Mouse (Mus musculus) thymus, postnatal 4 days (tissue): ENCODE data around the gene Gpr4.
A peak's percentile ranks its signal among the peaks of the same experiment; 100 is the strongest.

ENCODE experiments used
- DNase-seq: peaks from one replicate; pipeline ENCODE4 v3.0.0; 2021

Gene Gpr4

DNA sequence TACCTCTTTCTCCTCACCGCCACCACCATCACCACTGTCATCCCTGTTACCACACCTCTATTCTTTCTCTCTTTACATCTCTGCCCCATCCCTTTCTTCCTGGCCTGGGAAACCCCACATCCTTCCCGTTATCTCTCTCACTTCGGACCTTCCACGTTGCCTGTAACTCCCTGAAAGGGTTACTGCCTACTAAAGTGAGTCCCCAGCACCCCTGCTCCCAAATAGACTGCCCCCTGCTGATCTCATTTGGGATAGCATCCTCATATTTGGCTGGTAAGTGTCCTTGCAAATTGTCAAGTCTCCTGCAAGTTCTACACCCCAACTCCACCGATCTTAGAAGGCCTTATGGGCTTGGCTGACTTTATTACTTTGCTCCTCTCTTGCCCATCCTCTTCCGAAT lies 15.7 kb upstream of the Gpr4 start:
- DNase-seq = peak; percentile 65

GRCm38 (mm10) chr7:19197985-19198384 lies 14.4 kb upstream of the Gpr4 start:
- peak; percentile 79 for DNase-seq

GRCm38 (mm10) chr7:19201660-19202059 lies 10.7 kb upstream of the Gpr4 start:
- DNase-seq = no peak

DNA sequence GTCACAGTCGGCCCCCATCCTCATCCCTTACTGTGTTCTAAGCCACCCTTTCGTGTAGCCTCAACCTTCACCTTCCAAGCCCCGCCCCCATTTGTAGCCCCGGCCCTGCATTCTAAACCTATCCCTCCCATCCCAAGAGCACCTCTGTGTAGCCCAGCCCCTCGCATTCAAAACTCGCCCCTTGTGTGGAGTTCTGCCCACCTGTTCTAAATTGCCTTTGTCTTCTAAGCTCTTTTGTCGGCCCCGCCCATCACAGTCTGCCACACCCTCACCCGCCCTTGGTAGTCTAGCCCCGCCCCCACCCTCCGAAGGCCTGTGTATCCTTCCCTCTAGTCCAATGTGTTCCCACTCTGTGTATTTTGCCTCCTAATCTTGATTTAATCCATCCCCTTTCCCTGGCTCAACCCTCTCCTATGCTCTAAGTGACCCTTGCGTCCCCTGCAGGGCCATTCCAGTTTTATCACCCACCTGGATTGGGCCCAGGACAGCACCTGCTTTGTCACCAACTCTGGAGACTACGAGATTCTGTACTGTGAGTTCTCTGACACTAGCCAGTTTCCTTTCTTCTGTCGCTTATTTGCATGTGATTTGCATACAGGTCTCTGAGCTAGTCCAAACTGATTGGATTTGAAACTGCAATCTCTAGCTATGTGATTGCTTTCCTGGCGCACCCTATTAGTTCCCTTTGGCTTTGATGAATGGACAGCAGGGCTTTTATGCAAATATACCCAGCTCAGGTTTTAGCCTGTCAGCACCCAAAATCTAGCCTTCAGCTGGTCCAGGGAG lies 10.1 kb upstream of the Gpr4 start:
- no peak for DNase-seq

DNA sequence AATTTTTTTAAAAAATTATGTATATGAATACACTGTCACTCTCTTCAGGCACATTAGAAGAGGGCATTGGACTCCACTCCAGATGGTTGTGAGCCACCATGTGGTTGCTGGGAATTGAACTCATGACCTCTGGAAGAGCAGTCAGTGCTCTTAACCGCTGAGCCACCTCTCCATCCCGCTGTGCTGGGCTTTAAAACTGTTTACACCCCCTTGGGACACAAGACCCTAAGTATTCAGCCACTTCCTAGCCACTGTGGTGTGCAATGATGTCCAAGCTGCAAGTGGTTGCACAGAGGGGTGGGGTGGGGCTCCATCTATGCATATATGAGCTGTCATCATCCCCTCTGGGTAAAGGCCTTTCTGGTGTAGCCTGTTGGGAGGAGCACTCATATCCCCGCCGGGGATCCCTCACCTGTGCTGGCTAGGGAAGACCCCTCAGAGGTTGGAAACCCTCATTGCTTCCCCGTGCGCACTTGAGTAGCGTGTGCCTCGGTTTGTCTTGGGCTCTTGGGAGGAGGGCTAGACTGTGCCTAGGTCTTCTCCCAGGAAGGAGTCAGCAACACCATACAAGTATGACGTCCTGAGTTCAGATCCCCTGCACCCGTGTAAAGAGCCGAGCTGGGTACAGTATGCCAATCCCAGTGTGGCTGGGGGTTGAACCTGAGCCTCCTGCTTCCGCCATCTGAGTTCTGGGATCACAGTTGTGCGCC lies 4.0 kb upstream of the Gpr4 start:
- no peak for DNase-seq

GRCm38 (mm10) chr7:19208944-19209472 lies 3.3 kb upstream of the Gpr4 start:
- DNase-seq = no peak

GRCm38 (mm10) chr7:19209494-19209893 lies 2.8 kb upstream of the Gpr4 start:
- DNase-seq = no peak

DNA sequence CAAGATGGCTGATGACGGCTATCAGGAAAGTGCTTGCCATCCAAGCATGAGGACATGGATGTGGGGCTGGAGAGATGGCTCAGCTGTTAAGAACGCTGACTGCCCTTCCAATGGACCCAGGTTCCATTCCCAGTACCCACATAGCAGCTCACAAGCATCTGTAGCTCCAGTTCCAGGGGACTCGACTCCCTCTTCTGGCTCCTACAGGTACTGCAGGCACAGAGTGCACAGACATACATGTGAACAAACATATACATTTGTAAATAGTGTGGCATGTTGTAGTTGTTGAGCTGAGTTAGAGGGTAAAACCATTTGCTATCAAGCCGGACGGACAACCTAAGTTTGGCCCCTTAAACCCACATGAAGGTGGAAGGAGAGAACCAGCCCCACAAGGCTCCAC lies 2.3 kb upstream of the Gpr4 start:
- DNase-seq = peak; percentile 37

GRCm38 (mm10) chr7:19211041-19211675 lies 1.2 kb upstream of the Gpr4 start:
- no peak for DNase-seq

DNA sequence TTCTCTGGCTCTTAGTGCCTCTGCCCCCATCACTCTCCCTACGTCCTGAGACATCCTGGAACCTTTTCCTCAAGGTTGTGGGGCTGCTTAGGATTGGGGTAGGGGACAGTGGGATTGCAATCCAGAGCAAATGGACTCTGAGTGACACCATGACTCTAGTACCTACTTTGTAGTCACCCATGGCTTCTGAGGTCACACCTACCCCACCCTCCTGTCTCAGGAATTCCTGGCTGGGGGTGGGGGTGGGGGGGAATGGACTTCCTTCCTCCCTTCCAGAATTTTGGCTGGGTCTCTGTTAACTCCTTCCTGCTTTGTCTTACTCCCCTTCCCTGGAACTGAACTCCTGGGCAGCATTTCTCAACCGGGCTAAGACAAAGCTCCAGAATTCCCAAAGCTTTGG lies 1.0 kb downstream of the Gpr4 start:
- DNase-seq = no peak

GRCm38 (mm10) chr7:19214369-19214768 lies 2.0 kb downstream of the Gpr4 start:
- DNase-seq = no peak

DNA sequence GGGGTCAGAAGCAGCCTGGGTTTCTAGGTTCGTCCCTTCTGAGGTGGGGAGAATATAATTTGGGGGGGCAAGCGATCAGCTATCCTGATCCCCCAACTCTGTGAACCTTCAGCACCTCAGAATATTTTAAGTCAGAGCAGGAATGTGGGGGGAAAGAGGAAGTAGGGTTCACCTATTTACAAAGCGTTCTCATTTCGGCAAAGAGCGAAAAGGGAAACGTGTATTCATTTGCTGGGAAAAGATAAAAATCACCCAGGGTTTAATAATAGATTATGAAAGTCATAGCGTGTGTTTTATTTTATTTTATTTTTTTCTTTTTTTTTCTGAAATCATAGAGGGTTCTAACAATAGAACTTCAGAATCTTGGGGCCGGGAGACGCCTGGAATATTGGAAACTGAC lies 2.6 kb downstream of the Gpr4 start:
- no peak for DNase-seq

GRCm38 (mm10) chr7:19217492-19217891 lies 5.2 kb downstream of the Gpr4 start:
- no peak for DNase-seq

DNA sequence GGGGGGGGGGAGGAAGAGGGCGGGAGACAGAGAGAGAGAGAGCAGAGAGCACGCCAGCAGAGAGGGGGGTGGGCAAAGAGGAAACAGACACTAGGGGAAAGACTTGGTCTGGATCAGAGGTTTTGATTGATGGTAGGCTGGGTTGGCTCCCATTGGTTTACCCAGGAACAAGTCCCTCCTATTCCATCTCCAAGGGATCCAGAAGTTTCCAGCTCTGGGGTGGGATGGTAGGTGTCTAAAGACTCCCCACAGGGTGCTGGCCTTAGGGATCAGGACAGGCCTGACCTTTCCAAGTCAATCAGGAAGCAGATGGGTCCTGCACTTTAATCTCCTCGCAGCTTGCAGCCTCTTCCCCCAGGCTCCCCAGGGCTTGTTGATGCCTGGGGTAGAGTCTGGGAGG lies 5.6 kb downstream of the Gpr4 start:
- DNase-seq = no peak

DNA sequence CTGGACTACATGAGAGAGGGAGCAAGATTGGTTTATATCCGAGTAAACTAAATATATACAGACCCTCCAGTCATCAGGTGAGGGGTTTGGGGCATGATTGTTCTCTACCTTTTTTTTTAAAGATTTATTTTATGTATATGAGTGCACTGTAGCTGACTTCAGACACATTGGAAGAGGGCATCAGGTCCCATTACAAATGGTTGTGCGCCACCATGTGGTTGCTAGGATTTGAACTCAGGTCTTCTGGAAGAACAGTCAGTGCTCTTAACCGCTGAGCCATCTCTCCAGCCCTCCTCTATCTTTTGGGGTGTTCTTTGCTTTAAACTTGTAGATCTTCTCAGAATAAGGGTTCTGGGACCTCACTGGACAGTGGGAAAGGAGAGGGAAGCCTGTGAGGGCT lies 7.7 kb downstream of the Gpr4 start:
- DNase-seq = no peak

DNA sequence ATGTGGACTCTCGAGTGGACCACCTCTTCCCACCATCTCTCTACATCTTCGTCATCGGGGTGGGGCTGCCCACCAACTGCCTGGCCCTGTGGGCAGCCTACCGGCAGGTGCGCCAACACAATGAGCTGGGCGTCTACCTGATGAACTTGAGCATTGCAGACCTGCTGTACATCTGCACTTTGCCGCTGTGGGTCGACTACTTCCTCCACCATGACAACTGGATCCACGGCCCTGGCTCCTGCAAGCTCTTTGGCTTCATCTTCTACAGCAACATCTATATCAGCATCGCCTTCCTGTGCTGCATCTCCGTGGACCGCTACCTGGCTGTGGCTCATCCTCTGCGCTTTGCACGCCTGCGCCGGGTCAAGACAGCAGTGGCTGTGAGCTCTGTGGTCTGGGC lies 9.9 kb downstream of the Gpr4 start:
- DNase-seq = no peak

DNA sequence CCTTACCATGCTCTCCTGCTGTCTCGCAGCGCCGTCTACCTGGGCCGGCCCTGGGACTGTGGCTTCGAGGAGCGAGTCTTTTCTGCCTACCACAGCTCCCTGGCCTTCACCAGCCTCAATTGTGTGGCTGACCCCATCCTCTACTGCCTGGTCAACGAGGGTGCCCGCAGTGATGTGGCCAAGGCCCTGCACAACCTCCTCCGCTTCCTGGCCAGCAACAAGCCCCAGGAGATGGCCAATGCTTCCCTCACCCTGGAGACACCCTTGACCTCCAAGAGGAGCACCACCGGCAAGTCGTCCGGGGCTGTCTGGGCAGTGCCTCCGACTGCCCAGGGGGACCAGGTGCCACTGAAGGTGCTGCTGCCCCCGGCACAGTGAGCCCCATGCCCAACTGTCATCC lies 10.5 kb downstream of the Gpr4 start:
- no peak for DNase-seq

DNA sequence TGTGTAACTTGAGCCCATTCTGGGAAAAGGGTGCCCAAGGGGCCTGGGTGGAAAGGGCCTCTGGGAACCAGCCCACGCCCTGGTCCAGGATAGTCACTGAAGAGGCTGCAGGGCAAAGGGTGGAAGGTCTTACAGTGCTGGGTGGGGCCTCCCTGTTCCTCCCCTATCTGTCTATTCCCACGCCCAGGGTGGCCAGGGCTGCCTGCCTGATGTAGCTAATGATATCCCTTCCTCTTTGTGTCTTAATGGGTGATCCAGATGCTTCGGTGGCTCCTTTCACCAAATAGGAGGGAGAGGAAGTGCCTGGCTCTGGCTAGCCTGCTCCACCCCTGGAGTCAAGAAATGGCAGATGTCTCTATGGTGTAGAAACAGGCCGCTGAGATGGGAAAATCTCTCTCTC lies 12.6 kb downstream of the Gpr4 start:
- DNase-seq = no peak

DNA sequence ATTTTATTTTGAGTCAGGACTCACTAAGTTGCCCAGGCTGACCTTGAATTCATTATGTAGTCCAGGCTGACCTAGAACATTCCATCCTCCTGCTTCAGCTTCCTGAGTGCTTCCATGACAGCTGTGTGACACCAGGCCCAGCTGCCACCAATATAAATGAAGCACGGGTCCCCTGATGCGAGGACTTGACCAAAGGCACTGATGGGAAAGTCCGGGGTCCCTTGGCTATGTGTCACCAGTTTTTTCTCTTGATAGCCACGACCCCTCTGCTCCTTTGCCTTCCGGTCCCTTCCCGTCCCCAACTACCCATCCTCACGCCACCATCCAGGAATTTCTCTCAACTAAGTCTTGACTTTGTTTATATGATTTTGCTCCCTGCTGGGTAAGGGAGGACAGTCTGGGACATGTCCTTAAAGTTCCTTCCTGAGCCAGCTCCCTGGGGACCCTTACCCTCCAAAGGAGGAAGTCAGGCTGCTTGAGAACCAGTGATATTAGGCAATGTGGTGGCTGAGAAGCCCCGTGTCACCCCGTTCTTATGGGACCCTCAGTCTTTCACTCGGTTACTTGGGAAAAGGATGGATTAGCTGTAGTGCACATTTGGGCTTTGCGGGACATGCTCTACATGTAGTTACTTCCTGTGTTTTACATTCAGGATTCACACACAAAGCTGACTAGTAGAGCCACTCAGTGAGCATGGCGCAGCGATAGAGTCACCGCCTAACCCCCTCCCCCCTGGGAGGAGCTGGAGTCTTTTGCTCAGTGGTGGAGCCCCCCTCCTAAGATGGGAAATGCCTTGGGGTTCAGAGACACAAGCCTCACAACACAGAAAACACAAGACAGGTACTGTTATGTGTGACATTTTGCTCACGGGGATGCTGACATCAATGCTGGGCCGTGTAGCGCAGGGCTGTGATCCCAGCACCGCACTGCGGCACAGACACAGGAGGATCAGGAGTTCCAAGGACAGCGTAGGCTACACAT lies 14.8 kb downstream of the Gpr4 start:
- peak; percentile 63 for DNase-seq

DNA sequence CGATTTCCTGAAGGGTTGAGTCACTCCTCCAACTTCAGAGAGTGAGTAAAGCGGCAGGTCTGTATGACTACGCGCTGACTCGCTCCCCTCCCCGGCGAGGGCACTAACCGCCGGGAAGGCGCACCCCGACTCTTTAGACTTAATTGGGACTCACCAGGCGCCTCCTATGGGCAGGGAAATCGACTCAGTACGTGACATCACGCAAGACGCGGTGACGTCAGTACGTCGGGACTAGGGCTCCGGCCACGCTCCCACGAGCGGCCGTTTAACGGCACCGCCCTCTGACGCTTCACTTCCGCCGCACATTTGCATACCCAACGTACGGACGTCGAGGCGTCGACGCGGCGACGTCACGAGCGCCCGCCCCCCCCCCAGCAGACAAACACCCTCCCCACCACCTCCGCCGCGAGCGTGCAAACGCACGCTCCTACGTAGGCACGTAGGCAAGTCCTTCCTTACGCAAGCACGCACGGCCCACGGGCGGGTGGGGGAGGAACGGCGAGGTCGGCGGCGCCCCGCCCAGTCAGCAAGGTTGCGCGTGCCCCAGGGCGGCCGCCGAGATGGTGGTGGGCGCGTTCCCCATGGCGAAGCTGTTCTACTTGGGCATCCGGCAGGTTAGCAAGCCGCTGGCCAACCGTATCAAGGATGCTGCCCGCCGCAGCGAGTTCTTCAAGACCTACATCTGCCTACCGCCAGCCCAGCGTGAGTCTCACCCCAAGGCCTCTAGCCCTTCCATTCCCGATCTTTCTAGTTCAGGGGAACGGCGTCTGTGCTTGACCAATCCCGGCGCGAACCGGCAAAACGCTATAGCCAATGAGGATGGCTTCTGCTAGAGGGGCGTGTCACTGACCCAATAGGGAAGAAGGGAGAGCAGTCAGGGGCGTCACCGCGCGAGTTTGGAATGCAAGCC lies 15.8 kb downstream of the Gpr4 start, which contains the start of gene Opa3:
Gene Opa3 (plus strand): TSS at position 452 of the 910 bp plus-strand sequence.
- peak; percentile 99 for DNase-seq

DNA sequence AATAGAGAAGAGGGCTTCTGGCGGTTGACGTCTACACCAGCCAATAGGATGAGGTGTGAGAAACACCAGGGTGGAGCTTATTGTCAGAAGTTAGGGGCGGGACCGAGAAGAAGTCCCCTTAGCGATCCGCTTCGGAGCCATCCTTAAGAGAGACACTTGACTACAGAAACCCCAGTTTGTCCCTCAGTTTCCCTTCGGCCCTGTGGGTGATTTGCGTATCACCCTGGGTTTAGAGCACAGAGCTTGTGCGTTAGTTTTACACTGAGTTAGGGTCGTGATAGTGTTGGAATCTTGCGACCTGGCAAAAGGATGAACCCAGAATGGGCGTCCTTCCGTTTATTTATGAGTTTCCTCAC lies 16.4 kb downstream of the Gpr4 start:
- no peak for DNase-seq

- DNase-seq = no peak
These were observed 17.1 kb downstream of the Gpr4 start for GRCm38 (mm10) chr7:19229404-19229803.
